Mouse (Mus musculus) heart, postnatal 14 days (tissue): ENCODE measurements at regions not wholly inside any gene's neighbourhood (a gene's known extent, or its start where the extent isn't known, plus 50 kb on each side); places are given as distances from the start of the nearest gene placed in this dataset.

Experiments
- DNase-seq, 2 experiments: peaks; one replicate each; pipeline ENCODE4 v3.0.0; 2021 to 2022
- intact Hi-C: fragments of 180-260 bp; cut with DNase I; formaldehyde crosslinking; loops from one replicate; pipeline ENCODE4 v1.15.1; 2025

DNA sequence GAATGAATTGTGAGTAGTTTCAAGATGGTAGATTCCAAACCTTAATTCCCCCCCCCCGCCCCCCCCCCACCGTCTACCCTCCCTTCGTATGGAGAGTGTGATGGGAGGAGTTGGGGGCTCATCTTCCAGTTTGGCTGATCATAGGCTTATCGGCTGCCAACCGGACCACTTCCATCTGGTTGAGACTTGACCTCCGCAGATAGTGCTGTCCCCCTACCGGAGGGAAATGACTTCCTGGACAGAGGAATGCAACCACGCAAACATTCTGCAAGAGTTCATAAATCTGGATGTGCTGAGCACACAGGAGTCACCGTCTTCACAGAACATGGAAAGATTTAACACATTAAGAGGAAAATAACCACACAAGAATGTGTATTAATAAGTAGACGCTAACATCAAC lies 62.2 kb upstream of the Sox13 start:
- intact Hi-C loops: no loop called here
- no peak for DNase-seq

DNA sequence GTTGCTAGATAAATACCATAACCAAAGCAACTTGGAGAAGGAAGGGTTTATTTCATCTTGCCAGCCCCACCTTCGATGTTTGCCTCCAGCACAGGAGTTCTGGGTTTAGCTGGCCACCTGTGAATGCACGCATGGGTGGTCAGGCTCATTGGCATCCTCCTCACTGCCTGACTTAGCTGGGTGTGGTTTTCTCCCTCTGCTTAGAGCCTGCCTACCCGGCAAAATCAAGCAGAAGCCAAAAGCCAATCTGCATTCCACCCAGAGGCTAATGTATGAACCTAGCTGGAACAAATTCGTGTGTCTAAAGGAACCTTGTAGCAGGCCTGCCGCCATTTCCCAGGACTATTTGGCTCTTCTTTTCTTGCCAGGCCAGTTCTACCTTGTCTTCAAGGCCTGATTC lies 58.7 kb upstream of the Sox13 start:
- intact Hi-C loops: no loop called here
- DNase-seq: no peak

DNA sequence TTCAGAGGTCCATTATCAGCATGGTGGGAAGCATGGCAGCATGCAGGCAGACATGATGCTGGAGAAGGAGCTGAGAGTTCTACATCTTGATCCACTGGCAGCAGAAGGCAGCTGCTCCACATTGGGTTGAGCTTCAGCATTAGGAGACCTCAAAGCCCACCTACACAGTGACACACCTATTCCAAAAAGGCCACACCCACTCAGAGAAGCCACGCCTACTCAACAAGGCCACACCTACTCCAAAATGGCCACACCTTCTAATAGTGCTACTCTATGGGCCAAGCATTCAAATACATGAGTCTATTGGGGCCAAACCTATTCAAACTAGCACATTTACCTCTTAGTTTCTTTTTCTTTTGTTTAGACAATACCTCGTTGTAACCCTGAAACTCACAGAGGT lies 50.4 kb upstream of the Sox13 start:
- no peak for DNase-seq
- intact Hi-C loops: no loop called here
